In the genomic region with DNA sequence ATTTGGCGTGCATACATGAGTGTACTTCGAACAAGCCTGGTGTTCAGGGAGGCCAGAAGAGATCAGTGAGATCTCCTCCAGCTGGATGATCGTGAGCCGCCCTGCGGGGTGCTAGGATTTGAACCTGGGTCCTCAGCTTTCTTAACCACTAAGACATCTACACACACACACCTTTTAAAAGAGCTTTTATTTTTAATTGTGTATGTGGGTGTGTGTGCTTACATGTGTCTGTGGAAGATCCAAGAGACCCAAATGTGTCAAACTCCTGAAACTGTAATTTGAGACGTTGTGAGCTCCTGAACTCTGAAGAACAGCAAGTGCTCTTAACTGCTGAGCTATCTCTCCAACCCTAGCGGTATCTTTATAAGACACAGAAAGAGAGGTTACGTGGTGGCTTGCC, we compare ENCODE assay signal across 8 mouse cellular contexts. TPM values are rescaled to one million over a fixed set of nuclear protein-coding genes. Genes with fewer than 3 reads are reported as not detected.
DNase-seq lines count a peak whose midpoint lies in the region; ATAC-seq and TF ChIP-seq lines count a peak whose summit lies in the region.

No protein-coding gene starts in this region.

- no peaks in the 10 kb centered on the region for H3K9me3 ChIP-seq in kidney, embryonic 15.5 days (replicated peaks)
- no peaks in the 10 kb centered on the region for H3K9me3 ChIP-seq in intestine, embryonic 14.5 days (ENCODE audit: control insufficient read depth, low read length)

- no peak for TF ChIP-seq CTCF in kidney, adult 2 months (conservative IDR thresholded peaks at IDR 0.05; ENCODE audit: insufficient read depth, insufficient read length, low read depth, low read length)

- DNase-seq in kidney, adult 2 months, result no peak
- no peak for DNase-seq in intestine, embryonic 14.5 days (ENCODE audit: low spot score)
- DNase-seq in naive thymus-derived CD4-positive, alpha-beta T cell, adult 2 months (ENCODE audit: low read depth), result peak; percentile 18
- no peak for DNase-seq in retina, embryonic 14.5 days (ENCODE audit: low spot score)
- DNase-seq in cerebellum, adult 18-20 months, result no peak
- no peak for DNase-seq in retina, postnatal 1 day

- H3K4me3 ChIP-seq in kidney, embryonic 15.5 days (replicated peaks), result peak overlapping the region; percentile 79
- no peak overlapping the region for H3K4me3 ChIP-seq in kidney, adult 2 months (ENCODE audit: insufficient read depth, low read depth, low read length)
- peak overlapping the region; percentile 68 for H3K4me3 ChIP-seq in brown adipose tissue, adult 24 weeks (ENCODE audit: insufficient read depth, low read depth, low read length)
- peak overlapping the region; percentile 85 for H3K4me3 ChIP-seq in intestine, embryonic 14.5 days (ENCODE audit: low read depth, low read length)

- peak overlapping the region; percentile 66 for H3K4me2 ChIP-seq in kidney, embryonic 15.5 days
- peak overlapping the region; percentile 47 for H3K4me2 ChIP-seq in intestine, embryonic 14.5 days (ENCODE audit: low read length)

- H3K36me3 ChIP-seq in kidney, embryonic 15.5 days, result no peaks in the 10 kb centered on the region
- H3K36me3 ChIP-seq in kidney, adult 2 months (ENCODE audit: control insufficient read depth, insufficient read depth, low read length), result no peaks in the 10 kb centered on the region
- no peaks in the 10 kb centered on the region for H3K36me3 ChIP-seq in intestine, embryonic 14.5 days (ENCODE audit: control insufficient read depth, insufficient read depth, low read length)

- peak overlapping the region; percentile 63; the same call in 1 of the 2 replicates for H3K9ac ChIP-seq in kidney, embryonic 15.5 days
- H3K9ac ChIP-seq in intestine, embryonic 14.5 days (ENCODE audit: low read length), result peak overlapping the region; percentile 64; the same call in 1 of the 2 replicates

- peaks cover 19% of the 10 kb centered on the region for H3K4me1 ChIP-seq in kidney, embryonic 15.5 days
- no peaks in the 10 kb centered on the region for H3K4me1 ChIP-seq in kidney, adult 2 months (ENCODE audit: control insufficient read depth, insufficient read depth, low read length)
- peaks cover 5% of the 10 kb centered on the region; the same call in 1 of the 2 replicates for H3K4me1 ChIP-seq in brown adipose tissue, adult 24 weeks (ENCODE audit: control insufficient read depth, insufficient read depth, insufficient read length, low read length)
- peaks cover 7% of the 10 kb centered on the region for H3K4me1 ChIP-seq in intestine, embryonic 14.5 days (replicated peaks; ENCODE audit: control insufficient read depth, insufficient read depth, low read length)

- TF ChIP-seq POLR2A in kidney, adult 2 months (IDR thresholded peaks at IDR 0.05; ENCODE audit: low read depth, low read length), result no peak

- peak overlapping the region; percentile 80; the same call in 1 of the 2 replicates for H3K27ac ChIP-seq in kidney, embryonic 15.5 days
- H3K27ac ChIP-seq in kidney, adult 2 months (ENCODE audit: insufficient read depth, low read depth, low read length), result no peak overlapping the region
- H3K27ac ChIP-seq in brown adipose tissue, adult 24 weeks (replicated peaks; ENCODE audit: low read depth, low read length), result no peak overlapping the region
- H3K27ac ChIP-seq in intestine, embryonic 14.5 days (ENCODE audit: low read depth), result no peak overlapping the region

- WGBS in kidney, embryonic 15.5 days, result 49% methylated on average over 8 of the region's 8 CpGs
- WGBS in kidney, adult 2 months, result 56% methylated on average over 8 of the region's 8 CpGs
- 36% methylated on average over 8 of the region's 8 CpGs for WGBS in intestine, embryonic 14.5 days

- no peaks in the 10 kb centered on the region for H3K27me3 ChIP-seq in kidney, embryonic 15.5 days
- H3K27me3 ChIP-seq in kidney, adult 2 months (replicated peaks; ENCODE audit: control insufficient read depth, insufficient read depth, low read length), result no peaks in the 10 kb centered on the region
- no peaks in the 10 kb centered on the region for H3K27me3 ChIP-seq in intestine, embryonic 14.5 days (replicated peaks; ENCODE audit: control insufficient read depth, insufficient read depth, low read length)

- no peak for ATAC-seq in kidney, embryonic 15.5 days (replicated peaks; ENCODE audit: low FRiP score)
- no peak for ATAC-seq in intestine, embryonic 14.5 days (replicated peaks; ENCODE audit: low FRiP score, low TSS enrichment, low read depth)

RNA-seq across cellular contexts. Expression of gene Dcaf4, which starts 0.8 kb away (rescaled TPM):
- polyA plus RNA-seq in kidney, embryonic 15.5 days (2015; fragmentation: Nextera tagmentation; extraction: Ambion mirVana), result 27.6 and 30.8 TPM in 2 replicates
- polyA plus RNA-seq in kidney, adult 2 months (2012; rRNA removed), result 11.2 and 12.5 TPM in 2 replicates
- polyA plus RNA-seq in brown adipose tissue, adult 24 weeks (2012; ENCODE audit: insufficient read depth, insufficient read length, missing spikeins), result 17.8 and 19.6 TPM in 2 replicates
- polyA plus RNA-seq in intestine, embryonic 14.5 days (2014; fragmentation: Nextera tagmentation; extraction: Ambion mirVana), result 31.5 and 33.2 TPM in 2 replicates

RNA-seq across cellular contexts. Expression of gene Dpf3, which starts 33.6 kb away (rescaled TPM):
- 14.8 and 14.9 TPM in 2 replicates for polyA plus RNA-seq in kidney, embryonic 15.5 days (2015; fragmentation: Nextera tagmentation; extraction: Ambion mirVana)
- 4.0 TPM in 2 replicates for polyA plus RNA-seq in kidney, adult 2 months (2012; rRNA removed)
- polyA plus RNA-seq in brown adipose tissue, adult 24 weeks (2012; ENCODE audit: insufficient read depth, insufficient read length, missing spikeins), result 5.8 and 10.9 TPM in 2 replicates
- polyA plus RNA-seq in intestine, embryonic 14.5 days (2014; fragmentation: Nextera tagmentation; extraction: Ambion mirVana), result 8.7 and 9.2 TPM in 2 replicates
